In genomic region chr4:134052560-134052959, GRCm38 (mm10) we compare ENCODE assay signal across 10 mouse cellular contexts. TPM values are rescaled to one million over a fixed set of nuclear protein-coding genes. Genes with fewer than 3 reads are reported as not detected.
DNase-seq lines count a peak whose midpoint lies in the region; ATAC-seq and TF ChIP-seq lines count a peak whose summit lies in the region.
"Had no signal": no experiment of that assay in that cellular context is flagged by ENCODE, and none has a peak within 500 bp of the region (broad histone marks: within the 10 kb centered on the region; RNA-seq: fewer than 3 reads in every experiment).

No protein-coding gene starts in this region.

- intact Hi-C loops in left cerebral cortex, postnatal 10 days (cut with DNase I) = no loop called here
- intact Hi-C loops in left cerebral cortex, postnatal 36 days (cut with DNase I) = no loop called here

- H3K27ac ChIP-seq in heart, postnatal 0 days (ENCODE audit: low read depth) = no peak overlapping the region

- H3K36me3 ChIP-seq in heart, postnatal 0 days (replicated peaks; ENCODE audit: control insufficient read depth, insufficient read depth, low read length) = no peaks in the 10 kb centered on the region

- peaks cover 9% of the 10 kb centered on the region for H3K4me1 ChIP-seq in heart, postnatal 0 days (ENCODE audit: control insufficient read depth, insufficient read depth)

- no peak for ATAC-seq in CD4-positive, CD25-positive, alpha-beta regulatory T cell, adult 4 months
- ATAC-seq in cerebellum, adult (ENCODE audit: insufficient number of reproducible peaks, low FRiP score, low TSS enrichment) = peak; percentile 49; the same call in 1 of the 2 replicates
- ATAC-seq in heart, postnatal 0 days (ENCODE audit: insufficient read depth, low read depth) = peak; percentile 49

- under 1% methylated on average over 8 of the region's 8 CpGs for WGBS in heart, postnatal 0 days

- no peak overlapping the region for H3K4me3 ChIP-seq in heart, postnatal 0 days (ENCODE audit: low read depth, low read length)

- no peak overlapping the region for H3K9ac ChIP-seq in heart, postnatal 0 days (replicated peaks; ENCODE audit: low read depth, low read length)

- H3K4me2 ChIP-seq in heart, postnatal 0 days (ENCODE audit: low read depth, low read length) = no peak overlapping the region

- no peaks in the 10 kb centered on the region for H3K9me3 ChIP-seq in heart, postnatal 0 days (replicated peaks; ENCODE audit: control insufficient read depth, low read length)

- no peaks in the 10 kb centered on the region for H3K27me3 ChIP-seq in heart, postnatal 0 days (ENCODE audit: control insufficient read depth, insufficient read depth, low read length)

- DNase-seq in CD4-positive, CD25-positive, alpha-beta regulatory T cell, adult 2 months (ENCODE audit: low read depth, low spot score) = peak; percentile 26
- DNase-seq in left cerebral cortex, postnatal 10 days (ENCODE audit: extremely low spot score in 1 of 2, low spot score in 2 of 2) = peak; percentile 13 to 69
- no peak for DNase-seq in left cerebral cortex, postnatal 36 days (ENCODE audit: low spot score in 2 of 2)
- peak; percentile 73 for DNase-seq in heart, postnatal 0 days (ENCODE audit: low spot score)
- DNase-seq in ovary, postnatal 10 days (ENCODE audit: low spot score) = no peak
- DNase-seq in spleen, postnatal 14 days (ENCODE audit: low spot score in 2 of 2) = no peak

- no peak for TF ChIP-seq EP300 in heart, postnatal 0 days (IDR thresholded peaks at IDR 0.05; ENCODE audit: low read depth)

- TF ChIP-seq CTCF in heart, postnatal 0 days (IDR thresholded peaks at IDR 0.05; ENCODE audit: low read depth) = no peak

RNA-seq across cellular contexts. Expression of gene Zfp683, which starts 1.1 kb away (rescaled TPM):
- 1 to 10 TPM in 1 of 2 experiments, under 1 TPM in 1; 0.85 to 1.3 TPM for polyA plus RNA-seq in CD4-positive, CD25-positive, alpha-beta regulatory T cell, adult 4 months (2017; shearing (Covaris generic))
- not detected for total RNA-seq in left cerebral cortex, postnatal 10 days (2021)
- not detected for total RNA-seq in left cerebral cortex, postnatal 36 days (2021)
- total RNA-seq in heart, postnatal 0 days (2014; rRNA removed; ENCODE audit: low replicate concordance) = not detected in 2 replicates
- not detected in 2 replicates for polyA plus RNA-seq in heart, postnatal 0 days (2015; fragmentation: Nextera tagmentation; extraction: Ambion mirVana)
- total RNA-seq: left cerebral cortex, adult 18-20 months had no signal
- polyA plus RNA-seq: neural tube, embryonic 11.5 days had no signal

RNA-seq across cellular contexts. Expression of gene Crybg2, which starts 8.1 kb away (rescaled TPM):
- 10 to 100 TPM; 20.9 to 28.2 TPM for polyA plus RNA-seq in CD4-positive, CD25-positive, alpha-beta regulatory T cell, adult 4 months (2017; shearing (Covaris generic))
- 1 to 10 TPM; 2.9 to 3.5 TPM for total RNA-seq in left cerebral cortex, postnatal 10 days (2021)
- 1 to 10 TPM; 3.5 to 4.2 TPM for total RNA-seq in left cerebral cortex, postnatal 36 days (2021)
- 0.08 and 6.6 TPM in 2 replicates for total RNA-seq in heart, postnatal 0 days (2014; rRNA removed; ENCODE audit: low replicate concordance)
- 0.11 TPM in 1 of 2 replicates, not detected in the other for polyA plus RNA-seq in heart, postnatal 0 days (2015; fragmentation: Nextera tagmentation; extraction: Ambion mirVana)

RNA-seq across cellular contexts. Expression of gene Lin28a, which starts 33.9 kb away (rescaled TPM):
- polyA plus RNA-seq in CD4-positive, CD25-positive, alpha-beta regulatory T cell, adult 4 months (2017; shearing (Covaris generic)) = not detected
- total RNA-seq in left cerebral cortex, postnatal 10 days (2021) = not detected
- not detected for total RNA-seq in left cerebral cortex, postnatal 36 days (2021)
- total RNA-seq in heart, postnatal 0 days (2014; rRNA removed; ENCODE audit: low replicate concordance) = not detected in 2 replicates
- 0.10 TPM in 1 of 2 replicates, not detected in the other for polyA plus RNA-seq in heart, postnatal 0 days (2015; fragmentation: Nextera tagmentation; extraction: Ambion mirVana)
- total RNA-seq: left cerebral cortex, adult 18-20 months had no signal

RNA-seq across cellular contexts. Expression of gene Cd52, which starts 42.3 kb away (rescaled TPM):
- polyA plus RNA-seq in CD4-positive, CD25-positive, alpha-beta regulatory T cell, adult 4 months (2017; shearing (Covaris generic)) = 1,000 to 10,000 TPM; 2,918 to 3,094 TPM
- 1 to 10 TPM; 1.3 to 1.6 TPM for total RNA-seq in left cerebral cortex, postnatal 10 days (2021)
- total RNA-seq in left cerebral cortex, postnatal 36 days (2021) = 1 to 10 TPM; 1.4 to 2.7 TPM
- total RNA-seq in heart, postnatal 0 days (2014; rRNA removed; ENCODE audit: low replicate concordance) = 10.5 TPM in 1 of 2 replicates, not detected in the other
- polyA plus RNA-seq in heart, postnatal 0 days (2015; fragmentation: Nextera tagmentation; extraction: Ambion mirVana) = 9.3 and 10.5 TPM in 2 replicates

RNA-seq across cellular contexts. Expression of gene Ubxn11, which starts 49.8 kb away (rescaled TPM):
- polyA plus RNA-seq in CD4-positive, CD25-positive, alpha-beta regulatory T cell, adult 4 months (2017; shearing (Covaris generic)) = 10 to 100 TPM; 31.2 to 54.2 TPM
- total RNA-seq in left cerebral cortex, postnatal 10 days (2021) = 10 to 100 TPM; 22.6 to 24.9 TPM
- total RNA-seq in left cerebral cortex, postnatal 36 days (2021) = 10 to 100 TPM; 23.3 to 46.3 TPM
- total RNA-seq in heart, postnatal 0 days (2014; rRNA removed; ENCODE audit: low replicate concordance) = not detected in 2 replicates
- 0.97 and 1.2 TPM in 2 replicates for polyA plus RNA-seq in heart, postnatal 0 days (2015; fragmentation: Nextera tagmentation; extraction: Ambion mirVana)

Comparison
In these comparisons a context has a peak if more than half of its experiments do, and no peak if none do; other contexts are left out.
1. DNase-seq: peak in CD4-positive, CD25-positive, alpha-beta regulatory T cell, adult 2 months (single experiment), left cerebral cortex, postnatal 10 days (2 of 2) and heart, postnatal 0 days (single experiment); none in left cerebral cortex, postnatal 36 days (0 of 2), ovary, postnatal 10 days (single experiment) and spleen, postnatal 14 days (0 of 2).